Mouse (Mus musculus) limb, embryonic 11.5 days (tissue): ENCODE measurements around the gene Olfr389. TPM values are rescaled to one million over a fixed set of nuclear protein-coding genes. Genes with fewer than 3 reads are reported as not detected.

Experiments used
- ATAC-seq: fragments of 200-750 bp; cut with Nextera tagmentation; 2 replicates; pipeline ENCODE4 v1.8.0; 2017; ENCODE audit warnings: low read depth; ENCODE audit not compliant: insufficient number of reproducible peaks, low FRiP score, low TSS enrichment
- DNase-seq: peaks from one replicate; pipeline ENCODE4 v3.0.0-alpha.2; 2015; ENCODE audit warnings: low spot score
- H3K27ac ChIP-seq: fragments of 300-500 bp; sonication (generic); replicated peaks from 2 replicates; pipeline ENCODE4 v1.5.1; 2014; ENCODE audit warnings: low read depth, mild to moderate bottlenecking, low read length
- H3K27me3 ChIP-seq: fragments of 300-500 bp; sonication (generic); 2 replicates; pipeline ENCODE4 v1.6.1; 2014; ENCODE audit warnings: mild to moderate bottlenecking, low read length, mixed read lengths; ENCODE audit not compliant: control insufficient read depth, insufficient read depth
- H3K36me3 ChIP-seq: fragments of 300-500 bp; sonication (generic); 2 replicates; pipeline ENCODE4 v1.6.1; 2014; ENCODE audit warnings: mild to moderate bottlenecking, low read length, moderate library complexity, mixed read lengths; ENCODE audit not compliant: control insufficient read depth, insufficient read depth
- H3K4me1 ChIP-seq: fragments of 300-500 bp; sonication (generic); 2 replicates; pipeline ENCODE4 v1.6.1; 2014; ENCODE audit warnings: low read length, mixed read lengths; ENCODE audit not compliant: control insufficient read depth, insufficient read depth
- H3K4me2 ChIP-seq: fragments of 300-500 bp; sonication (generic); 2 replicates; pipeline ENCODE4 v1.6.1; 2014; ENCODE audit warnings: low read depth, mild to moderate bottlenecking, moderate library complexity; ENCODE audit not compliant: severe bottlenecking
- H3K4me3 ChIP-seq: fragments of 300-500 bp; sonication (generic); 2 replicates; pipeline ENCODE4 v1.5.1; 2014; ENCODE audit warnings: low read depth, low read length
- H3K9ac ChIP-seq: fragments of 300-500 bp; sonication (generic); 2 replicates; pipeline ENCODE4 v1.6.1; 2014; ENCODE audit warnings: mild to moderate bottlenecking, low read length
- H3K9me3 ChIP-seq: fragments of 300-500 bp; sonication (generic); 2 replicates; pipeline ENCODE4 v1.6.1; 2016; ENCODE audit warnings: low read length; ENCODE audit not compliant: control insufficient read depth
- WGBS: fragments of 180-500 bp; shearing (Covaris S2); extraction: QIAGEN DNeasy Blood & Tissue Kit; methylation state at CpG from one replicate; pipeline ENCODE4 v1.1.7; 2014; 5-methylcytosine and 5-hydroxymethylcytosine counted together
- polyA plus RNA-seq: library from polyadenylated mRNA; unstranded; fragments of >200 nt; fragmentation: Nextera tagmentation; extraction: Ambion mirVana; gene quantifications from 2 replicates; pipeline ENCODE4 v1.2.1, GENCODE M21; 2014

Gene Olfr389
- not detected in 2 replicates for polyA plus RNA-seq

GRCm38 (mm10) chr11:73780613-73781012, at the start of gene Olfr389:
TSS of gene Olfr389 (minus strand) at chr11:73780713.
- no peak within 1 kb of the TSS for H3K27ac ChIP-seq
- no peak for ATAC-seq
- H3K9ac ChIP-seq = no peak within 1 kb of the TSS
- no peaks in the 10 kb centered on the region for H3K36me3 ChIP-seq
- WGBS = 87% methylated on average over 1 of the region's 1 CpGs
- H3K4me2 ChIP-seq = no peak within 1 kb of the TSS
- no peaks in the 10 kb centered on the region for H3K27me3 ChIP-seq
- no peaks in the 10 kb centered on the region for H3K4me1 ChIP-seq
- DNase-seq = no peak
- no peaks in the 10 kb centered on the region; the same call in 1 of the 2 replicates for H3K9me3 ChIP-seq
- H3K4me3 ChIP-seq = no peak within 1 kb of the TSS

- no peak within 1 kb of the TSS for H3K27ac ChIP-seq
- H3K9ac ChIP-seq = no peak within 1 kb of the TSS
- ATAC-seq (no peak), DNase-seq (no peak)
- H3K36me3 ChIP-seq = no peaks in the 10 kb centered on the region
- no peaks in the 10 kb centered on the region for H3K9me3 ChIP-seq
- H3K4me3 ChIP-seq = no peak within 1 kb of the TSS
- no peaks in the 10 kb centered on the region for H3K27me3 ChIP-seq
- 92% methylated on average over 1 of the region's 1 CpGs for WGBS
- no peak within 1 kb of the TSS for H3K4me2 ChIP-seq
- H3K4me1 ChIP-seq = no peaks in the 10 kb centered on the region
Observed at GRCm38 (mm10) chr11:73816949-73817348, 36.4 kb upstream of the Olfr389 start, which contains the start of gene Olfr392. TSS of gene Olfr392 (minus strand) at chr11:73817049.

- no peaks in the 10 kb centered on the region for H3K36me3 ChIP-seq
- 29% methylated on average over 1 of the region's 1 CpGs for WGBS
- no peak within 1 kb of the TSS for H3K9ac ChIP-seq
- no peaks in the 10 kb centered on the region for H3K27me3 ChIP-seq
- H3K9me3 ChIP-seq = peaks cover 3% of the 10 kb centered on the region; the same call in 1 of the 2 replicates
- no peak within 1 kb of the TSS for H3K4me2 ChIP-seq
- no peak within 1 kb of the TSS for H3K27ac ChIP-seq
- DNase-seq = no peak
- no peaks in the 10 kb centered on the region for H3K4me1 ChIP-seq
- no peak for ATAC-seq
- H3K4me3 ChIP-seq = no peak within 1 kb of the TSS
Observed at GRCm38 (mm10) chr11:73802952-73803351, 22.4 kb upstream of the Olfr389 start, which contains the start of gene Olfr391-ps. TSS of gene Olfr391-ps (minus strand) at chr11:73803052.

GRCm38 (mm10) chr11:73782664-73783063, 2.2 kb upstream of the Olfr389 start, which contains the start of gene Olfr390:
TSS of gene Olfr390 (plus strand) at chr11:73782964.
- Histone ChIP-seq H3K9me3 (no peaks in the 10 kb centered on the region; the same call in 1 of the 2 replicates), H3K4me3 (no peak within 1 kb of the TSS), H3K4me2 (no peak within 1 kb of the TSS), H3K36me3 (no peaks in the 10 kb centered on the region), H3K27ac (no peak within 1 kb of the TSS), H3K9ac (no peak within 1 kb of the TSS), H3K4me1 (no peaks in the 10 kb centered on the region), H3K27me3 (no peaks in the 10 kb centered on the region)
- DNase-seq = no peak
- 72% methylated on average over 1 of the region's 1 CpGs for WGBS
- ATAC-seq = no peak

GRCm38 (mm10) chr11:73759115-73759514, 21.4 kb downstream of the Olfr389 start:
- Histone ChIP-seq H3K27me3 (no peaks in the 10 kb centered on the region), H3K4me3 (no peak overlapping the region), H3K4me2 (no peak overlapping the region), H3K9me3 (peaks cover 3% of the 10 kb centered on the region; the same call in 1 of the 2 replicates), H3K9ac (no peak overlapping the region), H3K36me3 (no peaks in the 10 kb centered on the region), H3K4me1 (no peaks in the 10 kb centered on the region), H3K27ac (no peak overlapping the region)
- ATAC-seq (no peak), DNase-seq (no peak)

Other genes starting within 250 kb of the Olfr389 start
- gene Olfr385, start 187.7 kb downstream of the Olfr389 start, polyA plus RNA-seq = not detected in 2 replicates
- gene Olfr384, start 182.1 kb downstream of the Olfr389 start, polyA plus RNA-seq = not detected in 2 replicates
- not detected in 2 replicates for gene Zfp735, start 91.9 kb downstream of the Olfr389 start, polyA plus RNA-seq
- not detected in 2 replicates for gene Olfr390, start 2.3 kb upstream of the Olfr389 start, polyA plus RNA-seq
- gene Olfr391-ps, start 22.3 kb upstream of the Olfr389 start, polyA plus RNA-seq = not detected in 2 replicates
- not detected in 2 replicates for gene Olfr392, start 36.3 kb upstream of the Olfr389 start, polyA plus RNA-seq
- not detected in 2 replicates for gene Olfr393, start 70.7 kb upstream of the Olfr389 start, polyA plus RNA-seq
- not detected in 2 replicates for gene Olfr394, start 110.1 kb upstream of the Olfr389 start, polyA plus RNA-seq
- not detected in 2 replicates for gene Olfr395, start 128.6 kb upstream of the Olfr389 start, polyA plus RNA-seq
- not detected in 2 replicates for gene Olfr23, start 156.0 kb upstream of the Olfr389 start, polyA plus RNA-seq
- gene Olfr397, start 180.1 kb upstream of the Olfr389 start, polyA plus RNA-seq = not detected in 2 replicates
- not detected in 2 replicates for gene Olfr398, start 209.7 kb upstream of the Olfr389 start, polyA plus RNA-seq